Mouse (Mus musculus) E14TG2a.4 (cell line): ENCODE data around the gene Tacc2.

ENCODE experiments used
- CTCF ChIP-seq: conservative IDR thresholded peaks from 2 replicates; pipeline ENCODE4 v1.5.1; 2014; ENCODE audit warnings: low read length
- POU5F1 ChIP-seq: IDR thresholded peaks from 2 replicates; pipeline ENCODE4 v1.6.1; 2014; ENCODE audit warnings: low read length, borderline replicate concordance

DNA sequence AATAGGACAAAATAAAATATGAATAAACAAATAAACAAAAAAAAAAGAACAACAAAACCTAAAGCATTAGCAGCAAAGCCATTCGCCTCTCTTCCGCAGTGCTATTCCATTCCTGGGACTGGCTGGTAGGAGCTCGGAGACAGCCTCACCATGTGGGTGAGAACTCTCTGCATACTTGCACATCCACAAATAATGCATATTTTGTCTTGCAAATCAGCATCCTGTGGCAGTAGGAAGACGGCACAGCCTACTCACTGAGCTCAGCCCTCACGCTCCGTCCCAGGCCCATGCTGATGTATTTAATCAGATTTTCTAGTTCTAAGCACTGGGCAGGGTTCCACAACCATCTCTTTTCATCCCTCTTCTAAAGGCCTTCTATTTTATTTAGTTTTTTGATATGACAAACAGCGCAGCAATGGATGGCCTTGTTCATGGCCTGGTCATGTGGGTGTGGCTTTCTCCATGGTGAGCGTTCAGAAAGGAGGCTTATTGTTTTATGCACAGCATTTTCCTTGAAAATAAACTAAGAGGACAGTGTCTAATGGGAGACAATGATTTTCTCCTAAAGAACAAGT is 226.1 kb downstream of the Tacc2 start:
- TF ChIP-seq CTCF (no peak), POU5F1 (no peak)
